Mouse (Mus musculus) myocyte (in vitro differentiated cells): Measurements from ENCODE around the gene Upp2. TPM values are rescaled to one million over a fixed set of nuclear protein-coding genes. Genes with fewer than 3 reads are reported as not detected.

ENCODE experiments used
- H3K27me3 ChIP-seq: one replicate; pipeline ENCODE4 v1.6.1; 2011; ENCODE audit not compliant: control insufficient read depth, insufficient read depth, insufficient read length
- H3K36me3 ChIP-seq: one replicate; pipeline ENCODE4 v1.6.1; 2011; ENCODE audit not compliant: control insufficient read depth, insufficient read depth
- H3K4me2 ChIP-seq: one replicate; pipeline ENCODE4 v1.6.1; 2011; ENCODE audit warnings: low read depth, control low read depth
- H3K4me3 ChIP-seq: one replicate; pipeline ENCODE4 v1.5.1; 2011; ENCODE audit warnings: mild to moderate bottlenecking, control low read depth, moderate library complexity
- H3K79me2 ChIP-seq: one replicate; pipeline ENCODE4 v1.6.1; 2011; ENCODE audit not compliant: control insufficient read depth, insufficient read depth
- H3ac ChIP-seq: one replicate; pipeline ENCODE4 v1.6.1; 2011; ENCODE audit not compliant: control insufficient read depth, insufficient read length
- CEBPB ChIP-seq: IDR thresholded peaks from 2 replicates; pipeline ENCODE4 v1.6.1; 2011; ENCODE audit warnings: mild to moderate bottlenecking, moderate library complexity; ENCODE audit not compliant: poor library complexity, insufficient read depth, severe bottlenecking
- E2F4 ChIP-seq: IDR thresholded peaks from one replicate; pipeline ENCODE4 v1.6.1; 2011; ENCODE audit warnings: mild to moderate bottlenecking, control low read depth, moderate library complexity; ENCODE audit not compliant: insufficient read depth
- MAX ChIP-seq: IDR thresholded peaks from one replicate; pipeline ENCODE4 v1.6.1; 2011; ENCODE audit warnings: low read depth, mild to moderate bottlenecking, control low read depth
- MYOD1 ChIP-seq, 3 experiments: IDR thresholded peaks; one replicate each; pipeline ENCODE4 v1.6.1; 2011; ENCODE audit warnings: control low read depth in 2 of 3, low read depth in 2 of 3, mild to moderate bottlenecking in 2 of 3, moderate library complexity in 1 of 3; ENCODE audit not compliant: insufficient read length in 2 of 3, control insufficient read depth in 1 of 3
- MYOG ChIP-seq, 3 experiments: IDR thresholded peaks; one replicate each; pipeline ENCODE4 v1.6.1; 2011; ENCODE audit warnings: control low read depth in 2 of 3, low read depth in 2 of 3, mild to moderate bottlenecking in 2 of 3; ENCODE audit not compliant: insufficient read length in 2 of 3, control insufficient read depth in 1 of 3, insufficient read depth in 1 of 3
- POLR2A ChIP-seq: IDR thresholded peaks from one replicate; pipeline ENCODE4 v1.6.1; 2011; ENCODE audit warnings: low read depth, mild to moderate bottlenecking, control low read depth, moderate library complexity; ENCODE audit not compliant: insufficient read length
- POLR2AphosphoS2 ChIP-seq: IDR thresholded peaks from one replicate; pipeline ENCODE4 v1.6.1; 2011; ENCODE audit warnings: low read depth, control low read depth; ENCODE audit not compliant: insufficient read length
- REST ChIP-seq: IDR thresholded peaks from one replicate; pipeline ENCODE4 v1.6.1; 2011; ENCODE audit warnings: mild to moderate bottlenecking, control low read depth, moderate library complexity; ENCODE audit not compliant: insufficient read depth, insufficient read length
- SRF ChIP-seq: IDR thresholded peaks from one replicate; pipeline ENCODE4 v1.6.1; 2011; ENCODE audit warnings: low read depth; ENCODE audit not compliant: control insufficient read depth, insufficient read length
- TCF12 ChIP-seq: IDR thresholded peaks from one replicate; pipeline ENCODE4 v1.6.1; 2011; ENCODE audit warnings: mild to moderate bottlenecking, control low read depth; ENCODE audit not compliant: poor library complexity, insufficient read depth, severe bottlenecking
- TCF3 ChIP-seq: IDR thresholded peaks from one replicate; pipeline ENCODE4 v1.6.1; 2011; ENCODE audit warnings: low read depth, control low read depth; ENCODE audit not compliant: insufficient read length
- USF1 ChIP-seq: IDR thresholded peaks from one replicate; pipeline ENCODE4 v1.6.1; 2011; ENCODE audit warnings: low read depth, mild to moderate bottlenecking, control low read depth, moderate library complexity
- polyA plus RNA-seq: library from polyadenylated mRNA; unstranded; fragments of >200 nt; fragmentation: generic; extraction: Trizol; gene quantifications from one replicate; pipeline ENCODE4 v1.2.1, GENCODE M21; 2012; ENCODE audit warnings: missing spikeins

Upp2 gene
- polyA plus RNA-seq, 1 experiment, result 8.3 TPM

GRCm38 (mm10) chr2:58748296-58748695 is 181.2 kb downstream of the Upp2 start:
- H3K4me2 ChIP-seq, result no peak overlapping the region

DNA sequence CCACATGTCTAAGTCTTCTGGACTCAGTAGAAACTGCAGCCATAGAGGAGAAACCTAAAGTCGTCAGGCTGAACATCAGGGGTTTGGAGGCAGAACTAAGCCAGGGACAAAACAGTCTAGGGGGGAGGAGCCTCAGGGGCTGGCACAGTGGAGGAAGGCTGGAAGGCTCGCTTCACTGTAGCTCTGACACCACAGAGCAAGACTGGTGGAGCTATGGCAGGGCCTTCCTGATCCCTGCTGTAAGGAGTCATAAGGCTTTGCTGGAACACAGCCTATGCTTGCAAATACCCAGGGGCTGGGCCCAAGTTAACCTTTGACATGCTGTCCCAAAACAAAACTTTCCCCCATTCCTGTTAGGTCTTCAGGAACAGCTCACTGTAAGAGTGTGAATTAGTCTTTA is 185.8 kb downstream of the Upp2 start:
- H3K4me2 ChIP-seq, result no peak overlapping the region
- H3ac ChIP-seq, result no peak overlapping the region
- H3K79me2 ChIP-seq, result no peaks in the 10 kb centered on the region
- no peaks in the 10 kb centered on the region for H3K36me3 ChIP-seq
- TF ChIP-seq TCF12 (no peak), SRF (no peak), POLR2AphosphoS2 (no peak), USF1 (no peak), MYOD1 (IDR thresholded peaks at IDR 0.05; ENCODE audit: control insufficient read depth in 1 of 3, insufficient read length in 2 of 3, low read depth in 2 of 3) (no peak), REST (no peak)
- H3K27me3 ChIP-seq, result no peaks in the 10 kb centered on the region
- H3K4me3 ChIP-seq, result no peak overlapping the region

More at GRCm38 (mm10) chr2:58748296-58748695, 181.2 kb downstream of the Upp2 start:
- no peaks in the 10 kb centered on the region for H3K36me3 ChIP-seq
- H3K27me3 ChIP-seq, result no peaks in the 10 kb centered on the region
- H3ac ChIP-seq, result no peak overlapping the region
- H3K4me3 ChIP-seq, result no peak overlapping the region
- H3K79me2 ChIP-seq, result no peaks in the 10 kb centered on the region
- TF ChIP-seq CEBPB (no peak), MYOD1 (IDR thresholded peaks at IDR 0.05; ENCODE audit: control insufficient read depth in 1 of 3, insufficient read length in 2 of 3, low read depth in 2 of 3) (no peak)

GRCm38 (mm10) chr2:58754736-58755135 is 187.6 kb downstream of the Upp2 start:
- TF ChIP-seq TCF3 (no peak), POLR2AphosphoS2 (no peak), E2F4 (no peak), MYOG (IDR thresholded peaks at IDR 0.05; ENCODE audit: control insufficient read depth in 1 of 3, insufficient read depth in 1 of 3, insufficient read length in 2 of 3, low read depth in 2 of 3) (no peak), TCF12 (no peak), POLR2A (no peak), REST (no peak), USF1 (no peak), MYOD1 (IDR thresholded peaks at IDR 0.05; ENCODE audit: control insufficient read depth in 1 of 3, insufficient read length in 2 of 3, low read depth in 2 of 3) (no peak), MAX (no peak), SRF (no peak), CEBPB (no peak)

GRCm38 (mm10) chr2:58758081-58758480 is 191.0 kb downstream of the Upp2 start:
- Histone ChIP-seq H3K79me2 (no peaks in the 10 kb centered on the region), H3ac (no peak overlapping the region), H3K4me3 (no peak overlapping the region), H3K36me3 (no peaks in the 10 kb centered on the region), H3K27me3 (no peaks in the 10 kb centered on the region), H3K4me2 (no peak overlapping the region)
- TF ChIP-seq USF1 (no peak), MYOD1 (IDR thresholded peaks at IDR 0.05; ENCODE audit: control insufficient read depth in 1 of 3, insufficient read length in 2 of 3, low read depth in 2 of 3) (no peak), SRF (no peak), E2F4 (no peak), REST (no peak), POLR2AphosphoS2 (no peak), MYOG (IDR thresholded peaks at IDR 0.05; ENCODE audit: control insufficient read depth in 1 of 3, insufficient read depth in 1 of 3, insufficient read length in 2 of 3, low read depth in 2 of 3) (no peak), TCF3 (no peak), TCF12 (no peak), MAX (no peak), POLR2A (no peak), CEBPB (no peak)

More at GRCm38 (mm10) chr2:58754736-58755135, 187.6 kb downstream of the Upp2 start:
- H3K36me3 ChIP-seq, result no peaks in the 10 kb centered on the region
- no peak overlapping the region for H3ac ChIP-seq
- no peaks in the 10 kb centered on the region for H3K27me3 ChIP-seq
- H3K4me2 ChIP-seq, result no peak overlapping the region
- no peak overlapping the region for H3K4me3 ChIP-seq
- H3K79me2 ChIP-seq, result no peaks in the 10 kb centered on the region

DNA sequence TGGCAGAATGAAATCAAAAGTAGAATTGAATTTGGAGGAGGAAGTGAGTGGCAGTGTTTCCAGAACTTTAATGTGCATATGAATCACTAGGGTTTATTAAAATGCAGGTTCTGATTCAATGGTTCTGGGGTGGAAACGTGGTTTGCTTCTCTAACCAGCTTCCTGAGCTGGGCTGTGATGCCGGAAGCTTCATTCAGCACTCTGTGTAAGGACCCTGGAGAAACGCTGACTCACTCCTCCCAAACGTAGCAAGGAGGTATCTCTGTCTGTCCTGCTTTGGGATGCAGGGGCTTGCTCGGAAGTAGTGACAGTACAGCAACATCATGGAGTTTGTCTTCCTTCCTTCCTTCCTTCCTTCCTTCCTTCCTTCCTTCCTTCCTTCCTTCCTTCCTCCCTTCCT is 192.6 kb downstream of the Upp2 start:
- Histone ChIP-seq H3ac (no peak overlapping the region), H3K4me3 (no peak overlapping the region), H3K36me3 (no peaks in the 10 kb centered on the region), H3K27me3 (no peaks in the 10 kb centered on the region), H3K4me2 (no peak overlapping the region), H3K79me2 (no peaks in the 10 kb centered on the region)
- TF ChIP-seq MAX (no peak), MYOG (IDR thresholded peaks at IDR 0.05; ENCODE audit: control insufficient read depth in 1 of 3, insufficient read depth in 1 of 3, insufficient read length in 2 of 3, low read depth in 2 of 3) (no peak), CEBPB (no peak), TCF3 (no peak), SRF (no peak), USF1 (no peak), TCF12 (no peak), POLR2AphosphoS2 (no peak), MYOD1 (IDR thresholded peaks at IDR 0.05; ENCODE audit: control insufficient read depth in 1 of 3, insufficient read length in 2 of 3, low read depth in 2 of 3) (no peak), REST (no peak), POLR2A (no peak), E2F4 (no peak)
